Mouse (Mus musculus) lung, postnatal 0 days (tissue): ENCODE results near the gene Uvrag. TPM values are rescaled to one million over a fixed set of nuclear protein-coding genes. Genes with fewer than 3 reads are reported as not detected.

Experiments
- ATAC-seq: fragments of 200-750 bp; cut with Nextera tagmentation; 2 replicates; pipeline ENCODE4 v1.8.0; 2017; ENCODE audit warnings: moderate library complexity
- DNase-seq: peaks from one replicate; pipeline ENCODE4 v3.0.0-alpha.2; 2016; ENCODE audit warnings: low spot score
- H3K27ac ChIP-seq: fragments of 300-500 bp; sonication (generic); 2 replicates; pipeline ENCODE4 v1.5.1; 2014; ENCODE audit warnings: antibody characterized with exemption, mild to moderate bottlenecking, low read length, mixed read lengths
- H3K27me3 ChIP-seq: fragments of 300-500 bp; sonication (generic); replicated peaks from 2 replicates; pipeline ENCODE4 v1.6.1; 2014; ENCODE audit warnings: low read length, mixed read lengths; ENCODE audit not compliant: insufficient read depth
- H3K36me3 ChIP-seq: fragments of 300-500 bp; sonication (generic); 2 replicates; pipeline ENCODE4 v1.6.1; 2014; ENCODE audit warnings: low read length, mixed read lengths; ENCODE audit not compliant: insufficient read depth
- H3K4me1 ChIP-seq: fragments of 300-500 bp; sonication (generic); 2 replicates; pipeline ENCODE4 v1.6.1; 2014; ENCODE audit warnings: antibody characterized with exemption, low read depth, low read length, mixed read lengths; ENCODE audit not compliant: insufficient read depth
- H3K4me2 ChIP-seq: fragments of 300-500 bp; sonication (generic); replicated peaks from 2 replicates; pipeline ENCODE4 v1.6.1; 2014; ENCODE audit warnings: low read depth, mild to moderate bottlenecking, low read length, moderate library complexity, mixed read lengths
- H3K4me3 ChIP-seq: fragments of 300-500 bp; sonication (generic); 2 replicates; pipeline ENCODE4 v1.5.1; 2014; ENCODE audit warnings: low read depth, low read length
- H3K9ac ChIP-seq: fragments of 300-500 bp; sonication (generic); replicated peaks from 2 replicates; pipeline ENCODE4 v1.6.1; 2014; ENCODE audit warnings: low read depth, mild to moderate bottlenecking
- H3K9me3 ChIP-seq: fragments of 300-500 bp; sonication (generic); 2 replicates; pipeline ENCODE4 v1.6.1; 2016; ENCODE audit warnings: low read length, mixed read lengths
- CTCF ChIP-seq: IDR thresholded peaks from 2 replicates; pipeline ENCODE4 v1.5.1; 2016; ENCODE audit warnings: antibody characterized with exemption, mild to moderate bottlenecking
- EP300 ChIP-seq: IDR thresholded peaks from 2 replicates; pipeline ENCODE4 v1.6.1; 2016; ENCODE audit warnings: antibody characterized with exemption, mild to moderate bottlenecking, control low read depth
- WGBS: fragments of 180-500 bp; shearing (Covaris S2); extraction: QIAGEN DNeasy Blood & Tissue Kit; methylation state at CpG from one replicate; pipeline ENCODE4 v1.1.7; 2014; 5-methylcytosine and 5-hydroxymethylcytosine counted together
- polyA plus RNA-seq: library from polyadenylated mRNA; unstranded; fragments of >200 nt; fragmentation: Nextera tagmentation; extraction: Ambion mirVana; gene quantifications from 2 replicates; pipeline ENCODE4 v1.2.1, GENCODE M21; 2015

Gene Uvrag
- polyA plus RNA-seq, 1 experiment from 2014 or later: 23.4 TPM

DNA sequence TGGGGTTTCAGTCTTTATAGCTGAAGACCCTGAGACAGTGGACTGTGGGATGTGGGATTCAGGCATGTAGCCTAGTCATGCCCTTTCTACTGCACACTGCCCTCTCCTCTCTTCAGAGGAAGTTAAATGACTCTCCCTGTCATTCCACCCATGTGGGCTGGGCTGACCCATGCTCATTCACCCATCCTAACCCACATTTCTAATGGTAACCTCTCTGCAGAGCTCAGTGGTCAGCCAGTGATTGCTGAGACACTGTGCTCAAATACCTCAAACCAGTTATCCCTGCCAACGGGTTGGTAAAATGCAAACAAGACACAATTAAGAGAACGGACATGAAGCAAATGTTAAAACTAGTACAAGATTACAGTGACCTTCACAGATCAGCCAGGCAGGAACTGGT is 39.9 kb downstream of the Uvrag start:
- H3K4me2 ChIP-seq: no peak overlapping the region
- H3K4me1 ChIP-seq: peaks cover 5% of the 10 kb centered on the region; the same call in 1 of the 2 replicates
- no peaks in the 10 kb centered on the region for H3K9me3 ChIP-seq
- WGBS: 22% methylated on average over 2 of the region's 2 CpGs
- no peak for DNase-seq
- no peak overlapping the region for H3K9ac ChIP-seq
- TF ChIP-seq EP300: no peak
- no peak for TF ChIP-seq CTCF
- H3K36me3 ChIP-seq: 0 out of 2 replicates have a peak, but pooled peaks cover 9% of the 10 kb centered on the region
- peak; percentile 17; the same call in 1 of the 2 replicates for ATAC-seq
- no peaks in the 10 kb centered on the region for H3K27me3 ChIP-seq
- H3K27ac ChIP-seq: no peak overlapping the region
- H3K4me3 ChIP-seq: no peak overlapping the region

DNA sequence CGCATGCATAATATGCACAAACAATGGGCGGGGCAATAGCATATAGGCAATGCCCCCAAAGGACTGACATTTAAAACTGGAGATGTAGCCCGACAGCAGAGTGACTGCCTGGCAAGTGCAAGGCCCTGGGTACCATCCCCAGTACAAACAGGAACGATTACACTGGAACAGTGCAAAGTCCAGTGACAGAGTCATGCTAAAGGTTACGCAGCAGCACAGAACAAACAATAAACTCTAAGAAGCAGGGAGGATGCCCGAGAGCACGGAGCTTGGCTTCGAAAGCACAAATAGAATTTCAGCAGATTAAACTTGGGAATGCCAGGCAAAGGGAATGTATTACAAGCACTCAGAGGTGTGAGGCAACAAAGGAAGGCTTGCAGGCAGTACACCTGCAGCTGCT is 40.4 kb downstream of the Uvrag start:
- Histone ChIP-seq H3K9me3 (no peaks in the 10 kb centered on the region), H3K4me3 (no peak overlapping the region), H3K36me3 (0 out of 2 replicates have a peak, but pooled peaks cover 9% of the 10 kb centered on the region), H3K4me1 (peaks cover 5% of the 10 kb centered on the region; the same call in 1 of the 2 replicates), H3K27me3 (no peaks in the 10 kb centered on the region), H3K27ac (no peak overlapping the region), H3K4me2 (no peak overlapping the region), H3K9ac (no peak overlapping the region)
- ATAC-seq (0 out of 2 replicates have a peak, but pooled peaks have one; percentile 8), DNase-seq (no peak)
- 68% methylated on average over 8 of the region's 8 CpGs for WGBS
- no peak for TF ChIP-seq CTCF
- no peak for TF ChIP-seq EP300

DNA sequence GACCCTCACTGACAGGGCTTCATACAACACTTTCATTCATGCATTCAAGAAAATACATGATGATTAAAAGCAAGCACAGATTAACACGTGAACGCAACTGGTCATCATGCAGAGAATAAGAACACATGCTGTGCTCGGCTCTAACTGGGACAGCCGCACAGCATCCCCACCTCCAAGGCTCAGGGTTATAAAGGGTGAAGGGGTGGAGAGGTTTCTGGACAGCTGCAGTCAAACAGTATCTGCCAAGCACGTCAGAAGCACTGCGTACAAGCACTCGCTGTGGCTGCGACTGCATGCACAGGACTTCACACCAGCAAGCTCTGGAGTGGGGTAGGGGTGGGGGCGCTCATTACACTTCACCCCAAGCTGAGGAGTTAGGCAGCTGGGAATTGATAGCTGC is 40.9 kb downstream of the Uvrag start:
- no peaks in the 10 kb centered on the region for H3K27me3 ChIP-seq
- no peak overlapping the region for H3K4me3 ChIP-seq
- ATAC-seq (no peak), DNase-seq (no peak)
- H3K36me3 ChIP-seq: 0 out of 2 replicates have a peak, but pooled peaks cover 9% of the 10 kb centered on the region
- TF ChIP-seq EP300 (no peak), CTCF (no peak)
- no peaks in the 10 kb centered on the region for H3K9me3 ChIP-seq
- WGBS: 64% methylated on average over 9 of the region's 9 CpGs
- H3K9ac ChIP-seq: no peak overlapping the region
- no peak overlapping the region for H3K4me2 ChIP-seq
- H3K27ac ChIP-seq: no peak overlapping the region
- H3K4me1 ChIP-seq: peaks cover 5% of the 10 kb centered on the region; the same call in 1 of the 2 replicates

DNA sequence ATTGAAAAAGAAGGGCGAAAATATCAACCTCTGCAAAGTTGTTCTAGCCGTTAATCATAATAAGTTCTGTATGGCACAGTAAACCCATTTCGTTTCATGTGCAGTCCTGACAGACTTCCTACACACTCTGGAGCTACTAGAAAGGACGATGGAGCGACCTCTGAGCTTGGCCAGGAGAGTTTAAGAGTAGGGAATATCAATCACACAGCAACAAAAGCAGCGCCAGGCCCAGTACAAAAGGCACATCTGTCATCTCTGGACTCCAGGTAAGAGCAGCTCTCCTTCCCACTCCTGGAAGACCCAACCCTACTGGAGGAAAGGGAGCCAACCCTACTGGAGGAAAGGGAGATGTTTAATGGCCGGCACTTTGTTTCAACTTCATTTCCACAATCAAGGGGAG is 43.2 kb downstream of the Uvrag start:
- 65% methylated on average over 7 of the region's 7 CpGs for WGBS

DNA sequence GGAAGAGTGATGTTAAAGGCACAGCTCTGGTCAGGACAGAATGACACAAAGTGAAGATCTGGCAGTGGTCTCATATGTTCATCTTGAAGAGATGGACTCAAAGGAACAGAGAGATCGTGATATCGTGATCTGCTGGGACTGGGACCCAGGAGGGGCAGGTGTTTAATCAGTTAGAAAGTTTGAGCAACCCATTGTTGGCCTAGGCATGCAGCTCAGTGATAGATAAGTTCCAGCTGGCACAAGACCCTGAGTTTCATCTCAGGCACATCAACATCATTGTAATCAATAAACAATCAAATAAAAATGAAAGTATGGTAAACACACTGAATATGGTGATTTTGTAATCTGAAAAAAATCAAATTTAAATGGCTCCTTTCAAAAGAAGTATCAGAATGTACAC is 43.8 kb downstream of the Uvrag start:
- Histone ChIP-seq H3K27ac (no peak overlapping the region), H3K4me3 (no peak overlapping the region), H3K27me3 (no peaks in the 10 kb centered on the region), H3K9ac (no peak overlapping the region), H3K4me1 (no peaks in the 10 kb centered on the region), H3K4me2 (no peak overlapping the region), H3K9me3 (no peaks in the 10 kb centered on the region), H3K36me3 (0 out of 2 replicates have a peak, but pooled peaks cover 5% of the 10 kb centered on the region)
- DNase-seq (no peak), ATAC-seq (no peak)
- no peak for TF ChIP-seq EP300
- no peak for TF ChIP-seq CTCF
- WGBS: 82% methylated on average over 2 of the region's 2 CpGs

More for the DNA sequence above, 43.2 kb downstream of the Uvrag start:
- H3K9me3 ChIP-seq: no peaks in the 10 kb centered on the region
- H3K4me3 ChIP-seq: no peak overlapping the region
- H3K27ac ChIP-seq: no peak overlapping the region
- DNase-seq: no peak
- no peak overlapping the region for H3K9ac ChIP-seq
- no peak for TF ChIP-seq CTCF
- TF ChIP-seq EP300: no peak
- H3K27me3 ChIP-seq: no peaks in the 10 kb centered on the region
- ATAC-seq: no peak
- H3K36me3 ChIP-seq: 0 out of 2 replicates have a peak, but pooled peaks cover 5% of the 10 kb centered on the region
- H3K4me1 ChIP-seq: peaks cover 4% of the 10 kb centered on the region; the same call in 1 of the 2 replicates
- no peak overlapping the region for H3K4me2 ChIP-seq

DNA sequence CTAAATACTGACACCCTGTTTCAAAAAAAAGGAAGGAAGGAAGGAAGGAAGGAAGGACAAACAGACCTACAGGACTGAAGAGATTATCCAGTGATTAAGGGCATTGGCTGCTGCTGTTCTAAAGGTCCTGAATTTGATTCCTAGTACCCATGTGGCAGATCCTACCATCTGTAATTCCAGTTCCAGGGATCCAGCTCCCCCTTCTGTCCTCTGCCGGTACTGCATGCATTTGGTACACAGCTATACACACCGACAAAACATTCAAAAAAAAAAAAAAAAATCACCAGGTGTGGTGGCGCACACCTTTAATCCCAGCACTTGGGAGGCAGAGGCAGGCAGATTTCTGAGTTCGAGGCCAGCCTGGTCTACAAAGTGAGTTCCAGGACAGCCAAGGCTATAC is 45.8 kb downstream of the Uvrag start:
- no peak for ATAC-seq
- no peak overlapping the region for H3K27ac ChIP-seq
- no peak overlapping the region for H3K9ac ChIP-seq
- no peaks in the 10 kb centered on the region for H3K4me1 ChIP-seq
- no peak overlapping the region for H3K4me3 ChIP-seq
- WGBS: 45% methylated on average over 2 of the region's 4 CpGs
- TF ChIP-seq CTCF (peak; percentile 66), EP300 (no peak)
- H3K27me3 ChIP-seq: no peaks in the 10 kb centered on the region
- 0 out of 2 replicates have a peak, but pooled peaks cover 5% of the 10 kb centered on the region for H3K36me3 ChIP-seq
- no peak overlapping the region for H3K4me2 ChIP-seq
- H3K9me3 ChIP-seq: no peaks in the 10 kb centered on the region
- DNase-seq: no peak

DNA sequence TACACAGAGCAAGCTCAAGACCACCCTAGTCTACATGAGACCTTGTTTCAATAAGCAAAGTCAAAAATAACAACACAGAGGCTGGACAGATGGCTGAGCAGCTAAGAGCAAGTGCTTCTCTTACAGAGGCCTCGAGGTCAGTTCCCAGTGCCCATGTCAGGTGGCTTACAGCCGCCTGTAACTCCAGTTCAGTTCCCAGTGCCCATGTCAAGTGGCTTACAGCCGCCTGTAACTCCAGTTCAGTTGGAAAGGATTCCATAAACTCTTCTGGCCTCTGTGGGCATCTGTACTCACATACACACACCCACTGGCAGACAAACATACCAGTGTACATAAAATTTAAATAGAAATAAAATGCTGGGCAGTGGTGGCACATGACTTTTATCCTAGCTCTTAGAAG is 46.6 kb downstream of the Uvrag start:
- no peak overlapping the region for H3K4me3 ChIP-seq
- no peaks in the 10 kb centered on the region for H3K4me1 ChIP-seq
- no peaks in the 10 kb centered on the region for H3K27me3 ChIP-seq
- 91% methylated on average over 3 of the region's 3 CpGs for WGBS
- H3K36me3 ChIP-seq: 0 out of 2 replicates have a peak, but pooled peaks cover 5% of the 10 kb centered on the region
- no peak overlapping the region for H3K4me2 ChIP-seq
- no peak for TF ChIP-seq EP300
- no peak for TF ChIP-seq CTCF
- H3K27ac ChIP-seq: no peak overlapping the region
- DNase-seq (no peak), ATAC-seq (no peak)
- H3K9ac ChIP-seq: no peak overlapping the region
- H3K9me3 ChIP-seq: no peaks in the 10 kb centered on the region
